Mouse (Mus musculus): ENCODE data around the gene Ltbp4. TPM values are rescaled to one million over a fixed set of nuclear protein-coding genes. Genes with fewer than 3 reads are reported as not detected.
A peak's percentile ranks its signal among the peaks of the same experiment; 100 is the strongest.

Ltbp4 gene
- polyA plus RNA-seq, 2 experiments: 54.3 to 86.0 TPM

GRCm38 (mm10) chr7:27328161-27328560 lies 9.3 kb downstream of the Ltbp4 start:
- Histone ChIP-seq H3K9me3 (ENCODE audit: control insufficient read depth, low read length) (no peaks in the 10 kb centered on the region), H3K27ac (replicated peaks; ENCODE audit: low read depth, low read length) (no peak overlapping the region), H3K4me1 (ENCODE audit: control insufficient read depth, insufficient read depth, low read length) (peaks cover 42% of the 10 kb centered on the region), H3K27me3 (ENCODE audit: control insufficient read depth, insufficient read depth, low read length) (peaks cover 65% of the 10 kb centered on the region), H3K9ac (ENCODE audit: low read depth, low read length, severe bottlenecking) (no peak overlapping the region), H3K36me3 (ENCODE audit: control insufficient read depth, insufficient read depth, low read length) (peaks cover 5% of the 10 kb centered on the region), H3K4me2 (replicated peaks; ENCODE audit: low read depth, low read length, severe bottlenecking) (no peak overlapping the region), H3K4me3 (replicated peaks; ENCODE audit: low read length) (no peak overlapping the region)
- DNase-seq (ENCODE audit: low spot score): no peak
- ATAC-seq (ENCODE audit: low FRiP score, low read depth): no peak
- TF ChIP-seq POLR2A (IDR thresholded peaks at IDR 0.05; ENCODE audit: borderline replicate concordance, extremely low read depth, insufficient read depth, insufficient read length): no peak
- WGBS: 84% methylated on average over 11 of the region's 11 CpGs

GRCm38 (mm10) chr7:27327500-27327899 lies 10.0 kb downstream of the Ltbp4 start:
- Histone ChIP-seq H3K27me3 (ENCODE audit: control insufficient read depth, insufficient read depth, low read length) (peaks cover 59% of the 10 kb centered on the region), H3K4me2 (replicated peaks; ENCODE audit: low read depth, low read length, severe bottlenecking) (no peak overlapping the region), H3K9me3 (ENCODE audit: control insufficient read depth, low read length) (no peaks in the 10 kb centered on the region), H3K36me3 (ENCODE audit: control insufficient read depth, insufficient read depth, low read length) (peaks cover 5% of the 10 kb centered on the region), H3K4me3 (replicated peaks; ENCODE audit: low read length) (no peak overlapping the region), H3K4me1 (ENCODE audit: control insufficient read depth, insufficient read depth, low read length) (peaks cover 35% of the 10 kb centered on the region), H3K27ac (replicated peaks; ENCODE audit: low read depth, low read length) (no peak overlapping the region), H3K9ac (ENCODE audit: low read depth, low read length, severe bottlenecking) (no peak overlapping the region)
- no peak for ATAC-seq (ENCODE audit: low FRiP score, low read depth)
- TF ChIP-seq POLR2A (IDR thresholded peaks at IDR 0.05; ENCODE audit: borderline replicate concordance, extremely low read depth, insufficient read depth, insufficient read length): no peak
- WGBS: 93% methylated on average over 8 of the region's 8 CpGs
- no peak for DNase-seq (ENCODE audit: low spot score)

- H3K36me3 ChIP-seq (ENCODE audit: control insufficient read depth, insufficient read depth, low read length): peaks cover 8% of the 10 kb centered on the region
- no peak for DNase-seq (ENCODE audit: low spot score)
- H3K9me3 ChIP-seq (ENCODE audit: control insufficient read depth, low read length): no peaks in the 10 kb centered on the region
- peak overlapping the region; percentile 46 for H3K4me2 ChIP-seq (replicated peaks; ENCODE audit: low read depth, low read length, severe bottlenecking)
- H3K27me3 ChIP-seq (ENCODE audit: control insufficient read depth, insufficient read depth, low read length): peaks cover 47% of the 10 kb centered on the region
- H3K9ac ChIP-seq (ENCODE audit: low read depth, low read length, severe bottlenecking): 0 out of 2 replicates have a peak overlapping the region, but pooled peaks have one; percentile 16
- WGBS: 38% methylated on average over 34 of the region's 34 CpGs
- ATAC-seq (ENCODE audit: low FRiP score, low read depth): no peak
- H3K4me1 ChIP-seq (ENCODE audit: control insufficient read depth, insufficient read depth, low read length): peaks cover 24% of the 10 kb centered on the region
- TF ChIP-seq POLR2A (IDR thresholded peaks at IDR 0.05; ENCODE audit: borderline replicate concordance, extremely low read depth, insufficient read depth, insufficient read length): no peak
- no peak overlapping the region for H3K27ac ChIP-seq (replicated peaks; ENCODE audit: low read depth, low read length)
- peak overlapping the region; percentile 28 for H3K4me3 ChIP-seq (replicated peaks; ENCODE audit: low read length)
These were observed 11.2 kb downstream of the Ltbp4 start for GRCm38 (mm10) chr7:27326101-27326880.

- Histone ChIP-seq H3K4me3 (replicated peaks; ENCODE audit: low read length) (peak overlapping the region; percentile 28), H3K27ac (replicated peaks; ENCODE audit: low read depth, low read length) (no peak overlapping the region), H3K4me2 (replicated peaks; ENCODE audit: low read depth, low read length, severe bottlenecking) (peak overlapping the region; percentile 46), H3K4me1 (ENCODE audit: control insufficient read depth, insufficient read depth, low read length) (peaks cover 22% of the 10 kb centered on the region), H3K9me3 (ENCODE audit: control insufficient read depth, low read length) (no peaks in the 10 kb centered on the region), H3K36me3 (ENCODE audit: control insufficient read depth, insufficient read depth, low read length) (peaks cover 8% of the 10 kb centered on the region), H3K27me3 (ENCODE audit: control insufficient read depth, insufficient read depth, low read length) (peaks cover 41% of the 10 kb centered on the region), H3K9ac (ENCODE audit: low read depth, low read length, severe bottlenecking) (no peak overlapping the region)
- DNase-seq (ENCODE audit: low spot score) (no peak), ATAC-seq (ENCODE audit: low FRiP score, low read depth) (no peak)
- TF ChIP-seq POLR2A (IDR thresholded peaks at IDR 0.05; ENCODE audit: borderline replicate concordance, extremely low read depth, insufficient read depth, insufficient read length): no peak
- 3% methylated on average over 24 of the region's 24 CpGs for WGBS
These were observed 11.8 kb downstream of the Ltbp4 start for GRCm38 (mm10) chr7:27325697-27326096.

GRCm38 (mm10) chr7:27324928-27325327 lies 12.6 kb downstream of the Ltbp4 start:
- peaks cover 8% of the 10 kb centered on the region for H3K36me3 ChIP-seq (ENCODE audit: control insufficient read depth, insufficient read depth, low read length)
- no peak for TF ChIP-seq POLR2A (IDR thresholded peaks at IDR 0.05; ENCODE audit: borderline replicate concordance, extremely low read depth, insufficient read depth, insufficient read length)
- H3K4me3 ChIP-seq (replicated peaks; ENCODE audit: low read length): no peak overlapping the region
- ATAC-seq (ENCODE audit: low FRiP score, low read depth): no peak
- no peaks in the 10 kb centered on the region for H3K9me3 ChIP-seq (ENCODE audit: control insufficient read depth, low read length)
- DNase-seq (ENCODE audit: low spot score): no peak
- H3K27ac ChIP-seq (replicated peaks; ENCODE audit: low read depth, low read length): no peak overlapping the region
- peaks cover 20% of the 10 kb centered on the region for H3K4me1 ChIP-seq (ENCODE audit: control insufficient read depth, insufficient read depth, low read length)
- H3K9ac ChIP-seq (ENCODE audit: low read depth, low read length, severe bottlenecking): no peak overlapping the region
- peaks cover 33% of the 10 kb centered on the region for H3K27me3 ChIP-seq (ENCODE audit: control insufficient read depth, insufficient read depth, low read length)
- 57% methylated on average over 18 of the region's 20 CpGs for WGBS
- no peak overlapping the region for H3K4me2 ChIP-seq (replicated peaks; ENCODE audit: low read depth, low read length, severe bottlenecking)
